Mouse (Mus musculus) myocyte (in vitro differentiated cells): ENCODE data around the gene Gstp3.

Experiments used
- E2F4 ChIP-seq: IDR thresholded peaks from one replicate; pipeline ENCODE4 v1.6.1; 2011; ENCODE audit warnings: mild to moderate bottlenecking, control low read depth, moderate library complexity; ENCODE audit not compliant: insufficient read depth
- MAX ChIP-seq: IDR thresholded peaks from one replicate; pipeline ENCODE4 v1.6.1; 2011; ENCODE audit warnings: low read depth, mild to moderate bottlenecking, control low read depth
- POLR2A ChIP-seq: IDR thresholded peaks from one replicate; pipeline ENCODE4 v1.6.1; 2011; ENCODE audit warnings: low read depth, mild to moderate bottlenecking, control low read depth, moderate library complexity; ENCODE audit not compliant: insufficient read length
- SRF ChIP-seq: IDR thresholded peaks from one replicate; pipeline ENCODE4 v1.6.1; 2011; ENCODE audit warnings: low read depth; ENCODE audit not compliant: control insufficient read depth, insufficient read length
- TCF12 ChIP-seq: IDR thresholded peaks from one replicate; pipeline ENCODE4 v1.6.1; 2011; ENCODE audit warnings: mild to moderate bottlenecking, control low read depth; ENCODE audit not compliant: poor library complexity, insufficient read depth, severe bottlenecking
- TCF3 ChIP-seq: IDR thresholded peaks from one replicate; pipeline ENCODE4 v1.6.1; 2011; ENCODE audit warnings: low read depth, control low read depth; ENCODE audit not compliant: insufficient read length
- USF1 ChIP-seq: IDR thresholded peaks from one replicate; pipeline ENCODE4 v1.6.1; 2011; ENCODE audit warnings: low read depth, mild to moderate bottlenecking, control low read depth, moderate library complexity

GRCm38 (mm10) chr19:4032668-4033067, 26.7 kb downstream of the Gstp3 start:
- no peak for TF ChIP-seq SRF
- no peak for TF ChIP-seq POLR2A
- TF ChIP-seq MAX: no peak
- no peak for TF ChIP-seq TCF12
- TF ChIP-seq USF1: no peak
- TF ChIP-seq TCF3: no peak
- no peak for TF ChIP-seq E2F4
